Mouse (Mus musculus) adipocyte (in vitro differentiated cells): ENCODE measurements at regions not wholly inside any gene's neighbourhood (a gene's known extent, or its start where the extent isn't known, plus 50 kb on each side); places are given as distances from the start of the nearest gene placed in this dataset.

Experiments
- DNase-seq: peaks from one replicate; pipeline ENCODE4 v3.0.0-alpha.2; 2016; ENCODE audit warnings: low spot score

GRCm38 (mm10) chr3:133876439-133877072 lies 331.6 kb upstream of the Tet2 start:
- DNase-seq: peak; percentile 87

GRCm38 (mm10) chr3:133877310-133877709 lies 332.4 kb upstream of the Tet2 start:
- peak; percentile 39 for DNase-seq

- DNase-seq: peak; percentile 73
Observed at GRCm38 (mm10) chr3:133880626-133881025, 335.7 kb upstream of the Tet2 start.

- DNase-seq: no peak
Observed at GRCm38 (mm10) chr3:133901931-133902330, 334.4 kb upstream of the Cxxc4 start.

- no peak for DNase-seq
Observed at GRCm38 (mm10) chr3:133922200-133922599, 314.1 kb upstream of the Cxxc4 start.

GRCm38 (mm10) chr3:133965322-133965721 lies 271.0 kb upstream of the Cxxc4 start:
- DNase-seq: no peak

- DNase-seq: no peak
Observed at GRCm38 (mm10) chr3:133968176-133968575, 268.1 kb upstream of the Cxxc4 start.

GRCm38 (mm10) chr3:133972774-133973173 lies 263.5 kb upstream of the Cxxc4 start:
- no peak for DNase-seq

- DNase-seq: no peak
Observed at GRCm38 (mm10) chr3:133987681-133988080, 248.6 kb upstream of the Cxxc4 start.

- no peak for DNase-seq
Observed at GRCm38 (mm10) chr3:133993971-133994370, 242.3 kb upstream of the Cxxc4 start.

GRCm38 (mm10) chr3:133999965-134000364 lies 236.3 kb upstream of the Cxxc4 start:
- DNase-seq: no peak

- no peak for DNase-seq
Observed at GRCm38 (mm10) chr3:134000595-134000994, 235.7 kb upstream of the Cxxc4 start.

- DNase-seq: no peak
Observed at GRCm38 (mm10) chr3:134014805-134015204, 221.5 kb upstream of the Cxxc4 start.

GRCm38 (mm10) chr3:134015412-134015811 lies 220.9 kb upstream of the Cxxc4 start:
- no peak for DNase-seq

- DNase-seq: peak; percentile 83
Observed at GRCm38 (mm10) chr3:134033862-134034261, 202.4 kb upstream of the Cxxc4 start.

- DNase-seq: no peak
Observed at GRCm38 (mm10) chr3:134036310-134036934, 199.9 kb upstream of the Cxxc4 start.

- no peak for DNase-seq
Observed at GRCm38 (mm10) chr3:134050649-134051048, 185.6 kb upstream of the Cxxc4 start.

GRCm38 (mm10) chr3:134082461-134082860 lies 153.8 kb upstream of the Cxxc4 start:
- DNase-seq: peak; percentile 14

- peak; percentile 38 for DNase-seq
Observed at GRCm38 (mm10) chr3:134099471-134100125, 136.7 kb upstream of the Cxxc4 start.

GRCm38 (mm10) chr3:134102151-134102738 lies 134.0 kb upstream of the Cxxc4 start:
- DNase-seq: no peak

- DNase-seq: no peak
Observed at GRCm38 (mm10) chr3:134104625-134105024, 131.7 kb upstream of the Cxxc4 start.

- no peak for DNase-seq
Observed at GRCm38 (mm10) chr3:134105112-134105511, 131.2 kb upstream of the Cxxc4 start.

GRCm38 (mm10) chr3:134105567-134105966 lies 130.7 kb upstream of the Cxxc4 start:
- DNase-seq: no peak
